Mouse (Mus musculus) lung, adult 2 months (tissue): ENCODE data around the gene Txndc17.

Source experiments
- CTCF ChIP-seq: fragments of 200-500 bp; IDR thresholded peaks from 2 replicates; pipeline ENCODE4 v1.5.1; 2011; ENCODE audit warnings: mild to moderate bottlenecking, low read length, control low read depth; ENCODE audit not compliant: insufficient read depth
- POLR2A ChIP-seq: fragments of 200-500 bp; IDR thresholded peaks from 2 replicates; pipeline ENCODE4 v1.6.1; 2011; ENCODE audit warnings: low read depth, mild to moderate bottlenecking, control low read depth, low read length, borderline replicate concordance; ENCODE audit errors: extremely low read depth

DNA sequence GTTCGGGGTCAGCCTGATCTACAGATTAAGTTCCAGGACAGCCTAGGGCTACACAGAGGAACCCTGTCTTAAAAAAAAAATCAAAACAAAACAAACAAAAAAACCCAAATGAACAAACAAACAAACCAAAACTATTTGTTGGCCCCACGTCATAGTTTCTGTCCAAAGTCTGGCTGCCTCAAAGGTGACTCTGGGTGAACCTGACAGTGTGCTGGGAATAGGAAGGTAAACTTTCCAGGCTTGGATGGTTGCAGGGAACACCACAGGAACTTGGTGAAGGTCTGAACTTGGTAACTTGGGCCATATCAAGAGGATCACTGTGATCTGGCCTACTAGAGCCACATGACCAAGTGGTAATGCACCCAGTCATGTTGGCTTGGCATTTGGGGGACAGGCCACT, 49.1 kb downstream of the Txndc17 start:
- no peak for TF ChIP-seq POLR2A
- TF ChIP-seq CTCF: no peak
